Mouse (Mus musculus): ENCODE measurements around the gene Clec11a. TPM values are rescaled to one million over a fixed set of nuclear protein-coding genes. Genes with fewer than 3 reads are reported as not detected.

Gene Clec11a
- 1 to 10 TPM in 2 of 26 experiments, under 1 TPM in 17, not detected in 7; 0.21 to 4.1 (median 0.32) TPM for total RNA-seq (2018; cell fraction: chromatin; rRNA removed)
- total RNA-seq (2018; cell fraction: cytosol; rRNA removed) = under 1 TPM in 20 of 26 experiments, not detected in 6; 0.04 to 0.19 (median 0.07) TPM
- total RNA-seq (2018; cell fraction: nucleus; rRNA removed) = 1 to 10 TPM in 4 of 26 experiments, under 1 TPM in 13, not detected in 9; 0.17 to 2.4 (median 0.81) TPM
- polyA plus RNA-seq (2018) = 0.06 to 0.12 TPM (median 0.09 TPM) in 3 replicates

- no peaks in the 10 kb centered on the region for H3K79me2 ChIP-seq (ENCODE audit: inconsistent target)
- no peaks in the 10 kb centered on the region for H3K36me3 ChIP-seq (ENCODE audit: inconsistent target)
- H3K27ac ChIP-seq = no peak within 1 kb of the TSS
- no peak within 1 kb of the TSS for H3K4me3 ChIP-seq (ENCODE audit: inconsistent target)
- 73% methylated on average over 5 of the region's 6 CpGs for WGBS (ENCODE audit: missing documents)
These were observed at the start of gene Clec11a for GRCm38 (mm10) chr7:44306516-44307240. Clec11a (minus strand) TSS chr7:44306902.

- WGBS (ENCODE audit: missing documents) = 81% methylated on average over 6 of the region's 6 CpGs
- Histone ChIP-seq H3K27ac (no peak overlapping the region), H3K79me2 (ENCODE audit: inconsistent target) (no peaks in the 10 kb centered on the region), H3K4me3 (ENCODE audit: inconsistent target) (no peak overlapping the region), H3K36me3 (ENCODE audit: inconsistent target) (no peaks in the 10 kb centered on the region)
These were observed 48.7 kb upstream of the Clec11a start for GRCm38 (mm10) chr7:44355411-44355810.

- no peaks in the 10 kb centered on the region for H3K36me3 ChIP-seq (ENCODE audit: inconsistent target)
- no peak overlapping the region for H3K4me3 ChIP-seq (ENCODE audit: inconsistent target)
- WGBS (ENCODE audit: missing documents) = 5% methylated on average over 32 of the region's 35 CpGs
- H3K27ac ChIP-seq = no peak overlapping the region
- no peaks in the 10 kb centered on the region for H3K79me2 ChIP-seq (ENCODE audit: inconsistent target)
These were observed 47.1 kb upstream of the Clec11a start for GRCm38 (mm10) chr7:44353601-44354340.

GRCm38 (mm10) chr7:44352750-44353600, 46.3 kb upstream of the Clec11a start:
- Histone ChIP-seq H3K27ac (no peak overlapping the region), H3K36me3 (ENCODE audit: inconsistent target) (no peaks in the 10 kb centered on the region), H3K4me3 (ENCODE audit: inconsistent target) (no peak overlapping the region), H3K79me2 (ENCODE audit: inconsistent target) (no peaks in the 10 kb centered on the region)
- WGBS (ENCODE audit: missing documents) = 6% methylated on average over 71 of the region's 71 CpGs

GRCm38 (mm10) chr7:44351881-44352749, 45.4 kb upstream of the Clec11a start:
- Histone ChIP-seq H3K36me3 (ENCODE audit: inconsistent target) (no peaks in the 10 kb centered on the region), H3K4me3 (ENCODE audit: inconsistent target) (no peak overlapping the region), H3K27ac (no peak overlapping the region), H3K79me2 (ENCODE audit: inconsistent target) (no peaks in the 10 kb centered on the region)
- 11% methylated on average over 66 of the region's 71 CpGs for WGBS (ENCODE audit: missing documents)

- no peaks in the 10 kb centered on the region for H3K79me2 ChIP-seq (ENCODE audit: inconsistent target)
- H3K36me3 ChIP-seq (ENCODE audit: inconsistent target) = no peaks in the 10 kb centered on the region
- H3K4me3 ChIP-seq (ENCODE audit: inconsistent target) = no peak overlapping the region
- no peak overlapping the region for H3K27ac ChIP-seq
- 6% methylated on average over 25 of the region's 25 CpGs for WGBS (ENCODE audit: missing documents)
These were observed 44.4 kb upstream of the Clec11a start for GRCm38 (mm10) chr7:44350957-44351711.

- Histone ChIP-seq H3K79me2 (ENCODE audit: inconsistent target) (no peaks in the 10 kb centered on the region), H3K27ac (no peak overlapping the region), H3K4me3 (ENCODE audit: inconsistent target) (no peak overlapping the region), H3K36me3 (ENCODE audit: inconsistent target) (no peaks in the 10 kb centered on the region)
- 0% methylated on average over 3 of the region's 3 CpGs for WGBS (ENCODE audit: missing documents)
These were observed 42.3 kb upstream of the Clec11a start for GRCm38 (mm10) chr7:44349043-44349442.

GRCm38 (mm10) chr7:44344622-44345021, 37.9 kb upstream of the Clec11a start:
- WGBS (ENCODE audit: missing documents) = 11% methylated on average over 10 of the region's 12 CpGs
- no peaks in the 10 kb centered on the region for H3K36me3 ChIP-seq (ENCODE audit: inconsistent target)
- H3K4me3 ChIP-seq (ENCODE audit: inconsistent target) = peak overlapping the region; percentile 24
- H3K79me2 ChIP-seq (ENCODE audit: inconsistent target) = no peaks in the 10 kb centered on the region
- H3K27ac ChIP-seq = no peak overlapping the region

GRCm38 (mm10) chr7:44343459-44344015, 36.8 kb upstream of the Clec11a start:
- Histone ChIP-seq H3K79me2 (ENCODE audit: inconsistent target) (no peaks in the 10 kb centered on the region), H3K4me3 (ENCODE audit: inconsistent target) (no peak overlapping the region), H3K27ac (no peak overlapping the region), H3K36me3 (ENCODE audit: inconsistent target) (no peaks in the 10 kb centered on the region)
- 27% methylated on average over 11 of the region's 11 CpGs for WGBS (ENCODE audit: missing documents)

GRCm38 (mm10) chr7:44341714-44342113, 35.0 kb upstream of the Clec11a start:
- Histone ChIP-seq H3K36me3 (ENCODE audit: inconsistent target) (no peaks in the 10 kb centered on the region), H3K27ac (no peak overlapping the region), H3K4me3 (ENCODE audit: inconsistent target) (no peak overlapping the region), H3K79me2 (ENCODE audit: inconsistent target) (no peaks in the 10 kb centered on the region)
- 59% methylated on average over 5 of the region's 5 CpGs for WGBS (ENCODE audit: missing documents)

GRCm38 (mm10) chr7:44341119-44341518, 34.4 kb upstream of the Clec11a start:
- no peak overlapping the region for H3K27ac ChIP-seq
- WGBS (ENCODE audit: missing documents) = 85% methylated on average over 10 of the region's 10 CpGs
- H3K4me3 ChIP-seq (ENCODE audit: inconsistent target) = no peak overlapping the region
- H3K79me2 ChIP-seq (ENCODE audit: inconsistent target) = no peaks in the 10 kb centered on the region
- no peaks in the 10 kb centered on the region for H3K36me3 ChIP-seq (ENCODE audit: inconsistent target)

- Histone ChIP-seq H3K36me3 (ENCODE audit: inconsistent target) (no peaks in the 10 kb centered on the region), H3K27ac (no peak overlapping the region), H3K4me3 (ENCODE audit: inconsistent target) (no peak overlapping the region), H3K79me2 (ENCODE audit: inconsistent target) (no peaks in the 10 kb centered on the region)
- WGBS (ENCODE audit: missing documents) = 56% methylated on average over 5 of the region's 6 CpGs
These were observed 33.5 kb upstream of the Clec11a start for GRCm38 (mm10) chr7:44340226-44340625.
